Mouse (Mus musculus) urinary bladder, adult 18-20 months (tissue): ENCODE results near the gene Sfxn5.

Source experiments
- DNase-seq, 2 experiments: peaks; one replicate each; pipeline ENCODE4 v3.0.0; 2022; ENCODE audit warnings: low spot score in 2 of 2, mixed read lengths in 2 of 2

The Sfxn5 gene

DNA sequence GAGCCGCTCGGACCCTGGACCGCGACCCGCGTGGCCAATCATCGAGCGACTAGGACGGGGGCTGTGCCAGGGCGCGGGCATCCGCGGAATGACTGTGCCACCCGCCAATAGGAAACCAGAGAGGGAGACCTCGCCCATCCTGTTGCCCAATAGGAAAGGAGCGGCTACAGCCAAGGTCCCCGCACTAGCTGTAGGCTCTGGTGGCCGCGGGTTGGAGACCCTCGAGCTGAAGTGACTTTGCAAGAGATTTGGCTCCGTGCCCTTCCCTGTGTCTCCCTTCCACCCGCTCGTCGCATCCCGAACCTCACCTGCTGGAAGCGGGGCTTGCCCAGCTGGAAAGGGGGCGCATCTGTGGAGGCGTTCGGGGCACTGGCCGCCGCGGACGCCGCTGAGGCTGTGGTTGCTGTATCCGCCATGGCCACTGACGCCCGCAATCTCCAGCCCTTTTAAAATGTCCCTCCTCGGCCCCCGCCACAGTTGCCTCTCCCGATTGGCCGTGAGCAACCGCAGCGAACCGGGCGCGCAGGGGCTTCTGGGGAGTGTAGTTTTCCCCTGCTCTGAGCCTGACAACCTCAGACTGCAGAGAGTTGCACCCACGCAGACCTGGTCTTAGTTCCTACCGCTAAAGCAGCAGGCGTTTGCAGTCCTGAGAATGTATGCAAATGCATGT is at the start of gene Sfxn5:
Gene Sfxn5, minus strand, starts transcription at position 423 of the 670 bp plus-strand sequence.
- DNase-seq, result peak; percentile 92 to 94

DNA sequence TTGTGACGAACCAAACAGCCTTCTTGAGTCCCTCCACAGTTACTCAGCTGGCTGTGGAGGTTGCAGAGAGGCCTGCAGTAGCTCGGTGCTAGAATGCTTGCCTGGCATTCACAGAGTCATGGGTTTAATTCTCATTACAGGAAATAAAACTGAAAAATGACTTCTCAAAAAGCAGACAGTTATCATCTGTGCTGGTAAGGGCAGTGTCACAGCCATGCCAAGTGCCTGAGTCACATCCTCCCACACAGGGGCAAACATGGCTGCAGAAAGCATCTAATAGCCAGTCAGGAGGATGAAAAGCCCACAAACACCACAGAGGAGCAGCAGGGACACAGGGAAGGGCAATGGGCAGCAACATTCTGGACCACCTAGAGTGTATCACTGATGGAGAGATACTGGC is 49.6 kb upstream of the Sfxn5 start:
- no peak for DNase-seq

- no peak for DNase-seq
Observed at GRCm38 (mm10) chr6:85381648-85382020, 48.4 kb upstream of the Sfxn5 start.

DNA sequence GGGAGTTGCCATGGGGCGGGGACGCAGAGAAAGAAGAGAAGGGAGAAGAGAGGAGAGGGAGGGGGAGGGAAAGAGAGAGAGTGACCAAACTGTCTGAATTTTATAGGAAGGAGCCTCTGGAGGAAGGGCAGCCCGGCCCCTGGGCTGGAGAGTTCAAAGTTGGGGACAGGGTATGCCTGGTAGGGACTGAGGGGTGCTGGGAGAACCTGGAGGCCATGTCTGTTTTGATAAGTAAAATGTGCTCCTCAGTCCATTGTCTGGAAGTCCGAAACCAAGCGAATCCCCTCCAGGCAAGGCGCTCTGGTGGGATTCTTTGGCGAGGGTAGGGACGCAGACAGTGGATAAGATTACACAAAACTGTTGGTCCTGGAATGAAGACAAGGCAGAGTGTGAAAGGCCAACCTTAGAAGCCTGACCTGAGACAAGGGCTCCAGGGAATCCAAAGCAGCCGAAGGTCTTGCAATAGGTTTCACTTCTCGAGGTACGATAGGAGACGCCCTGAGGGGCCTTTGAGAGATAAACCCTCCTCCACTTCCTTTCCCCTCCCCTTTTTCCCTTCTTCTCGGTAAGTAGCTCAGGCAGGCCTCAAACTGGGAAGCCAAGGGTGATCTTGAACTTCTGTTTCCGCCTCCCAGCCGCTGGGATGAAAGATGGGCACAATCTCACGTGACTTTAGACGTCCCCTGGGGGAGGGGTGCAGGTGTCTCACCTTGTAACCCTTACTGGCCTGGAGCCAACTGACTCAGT is 47.9 kb upstream of the Sfxn5 start:
- no peak for DNase-seq

DNA sequence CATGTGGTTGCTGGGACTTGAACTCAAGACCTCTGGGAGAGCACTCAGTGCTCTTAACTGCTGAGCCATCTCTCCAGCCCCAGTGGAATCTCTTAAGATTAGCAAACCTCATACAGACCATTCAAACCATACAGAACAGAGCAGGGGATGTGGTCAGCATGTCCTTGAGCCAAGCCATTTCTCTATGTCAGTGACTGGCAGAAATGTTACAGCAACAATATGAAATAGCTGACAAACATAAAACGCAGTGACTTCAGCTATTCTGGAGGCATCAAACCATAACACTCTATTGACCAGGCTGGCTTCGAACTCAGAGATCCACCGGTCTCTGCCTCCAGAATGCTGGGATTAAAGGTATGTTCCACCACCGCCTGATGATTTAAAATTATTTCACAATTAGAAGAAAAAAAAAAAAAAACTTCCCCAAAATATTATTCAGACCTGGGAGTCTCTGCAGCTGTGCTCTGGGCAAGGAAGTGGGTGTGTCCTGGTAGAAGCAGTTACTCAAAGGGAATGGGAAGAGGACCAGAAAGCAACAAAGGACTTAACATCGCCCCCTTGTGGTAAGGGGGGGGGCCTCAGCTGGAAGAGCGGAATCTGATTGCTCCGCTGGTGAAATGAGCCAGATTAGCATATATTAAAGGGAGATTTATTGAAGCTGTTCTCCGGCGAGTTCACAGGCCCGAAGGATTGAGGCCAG is 47.1 kb upstream of the Sfxn5 start:
- peak; percentile 50 to 78 for DNase-seq

DNA sequence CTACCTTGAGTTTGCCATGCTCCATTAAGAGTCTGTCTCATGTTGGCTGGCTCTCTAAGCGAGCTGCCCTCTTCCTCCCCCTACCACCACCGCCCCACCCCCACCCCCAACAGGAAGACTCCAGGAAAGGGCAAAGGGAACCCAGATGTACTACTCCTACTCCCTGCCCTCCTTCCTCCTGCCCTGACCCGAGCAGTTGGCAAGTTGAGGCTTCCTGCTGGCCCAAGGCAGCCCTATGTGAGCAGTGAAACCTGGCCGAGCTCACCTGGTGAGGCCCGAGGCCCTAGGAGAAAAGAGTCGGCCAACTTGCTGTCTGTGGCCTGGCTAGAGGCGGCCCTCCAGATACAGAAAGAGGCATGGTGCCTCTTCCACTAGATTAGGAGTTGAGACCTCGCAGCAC is 45.4 kb upstream of the Sfxn5 start:
- DNase-seq, result no peak

GRCm38 (mm10) chr6:85377876-85378275 is 44.7 kb upstream of the Sfxn5 start:
- DNase-seq, result no peak

DNA sequence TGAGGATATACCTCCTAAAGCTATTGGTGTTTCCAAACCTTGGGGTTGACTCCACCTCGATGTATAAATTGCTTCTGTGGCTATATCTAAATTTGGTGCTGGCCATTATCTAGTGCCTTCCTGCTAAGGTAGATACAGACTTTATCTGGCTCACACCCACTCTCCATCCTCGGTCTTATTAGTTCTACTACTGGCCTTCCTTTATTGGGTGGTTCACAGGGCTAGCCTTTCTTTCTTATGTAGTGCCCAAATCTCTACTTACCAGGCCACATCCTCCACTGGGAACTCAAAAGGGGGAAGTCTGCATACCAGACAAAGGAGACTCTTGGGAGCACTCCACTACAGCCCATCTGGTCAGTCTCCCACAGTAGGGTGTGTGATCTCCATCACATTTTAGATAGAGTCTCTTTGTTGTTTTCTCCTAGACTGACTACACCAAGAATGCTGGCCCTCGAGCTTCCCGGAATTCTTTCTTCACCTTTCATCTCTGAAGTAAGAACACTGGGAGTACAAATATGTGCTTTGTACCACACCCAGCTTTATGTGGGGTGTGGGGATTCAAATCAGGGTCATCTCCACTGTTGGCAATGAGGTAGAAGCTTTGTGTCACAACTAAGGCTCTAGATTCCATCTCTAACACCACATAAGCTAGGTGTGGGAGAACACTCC is 44.0 kb upstream of the Sfxn5 start:
- DNase-seq, result no peak

GRCm38 (mm10) chr6:85374734-85375114 is 41.5 kb upstream of the Sfxn5 start:
- DNase-seq, result peak; percentile 94 to 96

DNA sequence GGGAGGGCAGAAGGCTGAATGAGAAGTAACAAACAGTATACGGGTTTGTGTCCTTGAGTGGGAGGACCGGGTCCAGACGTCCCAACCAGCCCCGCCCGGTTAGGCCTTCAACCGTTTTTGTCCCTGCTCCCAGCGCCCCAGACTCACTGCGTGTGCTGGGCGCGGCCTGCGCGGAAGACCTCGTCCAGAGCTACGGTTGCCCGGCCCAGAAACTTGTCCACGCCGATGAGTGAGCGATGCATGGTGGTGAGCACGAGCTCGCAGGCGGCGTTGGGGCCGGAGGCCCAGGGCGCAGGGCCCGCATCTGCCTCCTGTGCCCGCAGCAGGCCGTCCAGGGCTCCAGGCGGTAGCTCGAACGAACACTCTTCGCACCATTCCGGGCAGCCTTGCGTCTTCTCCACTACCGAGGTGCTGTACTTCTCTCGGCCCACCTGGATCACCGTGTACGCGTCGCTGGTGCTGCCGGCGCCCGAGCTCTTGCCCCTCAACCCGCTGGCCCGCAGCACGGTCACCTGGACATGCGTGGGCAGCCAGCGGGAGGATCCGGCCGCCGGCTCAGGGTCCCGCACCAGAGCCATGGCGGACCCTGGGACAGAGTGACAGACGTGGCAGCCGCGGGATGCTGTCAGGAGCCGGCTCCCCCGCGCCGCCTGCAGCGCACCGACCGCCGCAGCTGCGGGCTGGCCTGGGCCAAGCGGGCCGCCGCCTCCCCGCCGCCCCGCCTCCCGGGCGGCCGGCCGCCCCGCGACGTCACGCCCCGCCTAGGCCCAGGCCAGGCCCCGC is 40.9 kb upstream of the Sfxn5 start, which contains the start of gene Rab11fip5:
Gene Rab11fip5, minus strand, starts transcription at position 684 of the 783 bp plus-strand sequence.
- DNase-seq, result peak in 1 of 2 experiments; percentile 53

GRCm38 (mm10) chr6:85373066-85373860 is 40.0 kb upstream of the Sfxn5 start:
- no peak for DNase-seq

GRCm38 (mm10) chr6:85372496-85372895 is 39.3 kb upstream of the Sfxn5 start:
- DNase-seq, result no peak

GRCm38 (mm10) chr6:85371859-85372405 is 38.7 kb upstream of the Sfxn5 start:
- no peak for DNase-seq

DNA sequence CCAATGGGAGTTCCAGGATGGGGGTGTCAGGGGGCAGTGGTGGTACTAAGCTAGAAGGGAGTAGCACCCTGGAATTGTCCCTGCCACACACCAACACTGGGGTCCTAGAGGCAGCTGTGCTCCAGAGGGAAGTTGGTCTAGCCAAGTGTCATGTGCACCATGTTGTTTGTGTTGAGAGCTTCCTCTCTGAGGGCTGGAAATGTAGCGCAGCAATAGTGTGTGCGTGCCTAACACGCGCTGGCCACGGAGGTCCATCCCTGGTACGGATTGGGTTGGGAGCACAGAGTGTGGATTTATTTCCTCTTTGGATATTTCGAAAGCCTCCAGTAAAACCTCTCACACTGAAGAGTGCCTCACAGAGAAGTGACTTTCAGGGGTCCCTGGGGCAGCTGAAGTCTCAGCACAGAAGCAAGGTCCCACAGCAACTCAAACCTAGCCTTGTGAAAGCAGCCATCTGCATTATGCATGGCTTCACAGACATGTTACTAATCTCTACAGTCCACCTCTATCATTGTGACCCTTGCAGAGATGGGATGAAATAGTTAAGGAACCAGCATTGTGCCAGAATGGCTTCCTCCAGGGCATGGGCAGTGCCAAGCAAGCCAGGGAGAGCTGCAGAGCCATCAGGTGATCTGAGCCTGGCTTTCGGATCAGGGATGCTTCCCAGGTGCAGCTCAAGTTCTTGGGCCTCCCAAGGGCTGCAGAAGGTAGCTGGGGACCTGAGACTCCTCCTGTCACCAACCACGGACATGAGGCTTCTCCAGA is 37.6 kb upstream of the Sfxn5 start:
- no peak for DNase-seq

- DNase-seq, result no peak
Observed at GRCm38 (mm10) chr6:85370041-85370440, 36.8 kb upstream of the Sfxn5 start.

DNA sequence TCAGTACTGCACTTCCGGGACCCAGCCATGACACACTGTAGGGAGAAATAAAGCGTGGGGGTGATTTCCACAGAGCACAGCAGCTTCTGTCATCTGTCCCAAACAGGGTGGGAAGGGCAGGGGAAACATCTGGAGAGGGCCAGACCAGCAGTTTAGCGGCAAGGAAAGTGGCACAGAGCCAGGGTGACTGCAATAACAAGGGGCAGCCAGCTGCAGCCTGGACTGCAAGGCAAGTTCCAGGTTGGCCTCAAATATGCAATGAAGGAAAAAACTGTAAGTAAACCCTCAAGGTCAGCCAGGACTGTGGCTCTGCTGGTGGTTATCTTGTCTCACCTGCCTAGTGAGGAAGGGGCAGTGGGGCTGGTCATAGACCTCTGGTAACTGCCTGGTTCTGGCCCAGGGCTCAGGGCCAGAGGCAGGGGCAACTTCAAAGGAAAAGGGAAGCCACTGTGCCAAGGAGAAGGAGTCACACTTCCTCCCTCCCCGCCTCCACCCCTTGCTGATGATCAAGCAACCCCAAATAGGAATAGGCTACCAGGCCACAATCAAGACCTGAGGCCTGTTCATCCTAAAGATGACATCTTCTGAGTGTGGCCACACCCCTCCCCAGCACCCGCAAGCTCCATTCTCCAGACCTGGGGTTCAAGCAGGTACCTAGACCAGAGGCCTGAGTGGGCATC is 36.1 kb upstream of the Sfxn5 start:
- no peak for DNase-seq

GRCm38 (mm10) chr6:85368722-85369121 is 35.5 kb upstream of the Sfxn5 start:
- no peak for DNase-seq

DNA sequence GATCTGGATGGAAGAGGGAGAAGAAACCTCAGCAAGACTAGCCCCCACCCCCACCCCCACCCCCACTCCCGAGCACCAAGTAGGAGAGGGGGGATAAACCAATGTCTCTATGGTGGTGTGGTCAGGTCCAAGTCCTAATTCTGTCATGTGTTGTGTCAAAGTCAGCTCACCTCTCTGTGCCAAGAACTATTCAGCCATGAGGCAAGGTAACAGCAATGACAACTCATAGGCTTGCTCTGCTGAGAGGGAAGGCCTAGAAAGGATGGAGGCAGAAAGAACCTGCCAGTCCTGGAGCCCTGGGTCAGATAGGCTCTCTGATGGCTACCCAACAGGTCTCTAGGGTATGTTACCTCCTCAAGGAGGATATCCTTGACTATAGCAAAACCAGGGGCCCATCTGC is 34.9 kb upstream of the Sfxn5 start:
- no peak for DNase-seq

GRCm38 (mm10) chr6:85366387-85366786 is 33.2 kb upstream of the Sfxn5 start:
- no peak for DNase-seq
